Mouse (Mus musculus): Measurements from ENCODE around the gene Pde6g.

DNA sequence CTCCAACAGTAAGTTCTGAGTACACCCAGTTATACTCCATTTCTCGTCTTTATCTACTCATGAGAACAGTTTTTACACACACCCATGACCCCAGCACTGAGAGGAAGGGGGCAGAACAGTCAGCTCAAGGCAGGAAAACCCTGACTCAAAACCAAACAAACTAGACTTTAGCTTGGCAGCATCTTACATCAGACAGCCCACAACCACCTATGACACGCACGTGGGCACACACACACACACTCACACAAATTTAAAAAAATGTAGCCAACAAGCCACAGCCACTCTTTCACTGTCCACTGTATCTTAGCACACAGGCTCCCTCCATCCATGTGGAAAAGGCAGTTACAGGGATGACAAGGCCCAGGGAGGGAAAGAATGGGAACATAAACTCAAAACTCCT is 26.6 kb downstream of the Pde6g start:
- TF ChIP-seq CTCF (IDR thresholded peaks at IDR 0.05) (no peak), POLR2A (IDR thresholded peaks at IDR 0.05; ENCODE audit: insufficient read depth, low read depth, low read length) (no peak)
